Mouse (Mus musculus): ENCODE measurements at regions not wholly inside any gene's neighbourhood (a gene's known extent, or its start where the extent isn't known, plus 50 kb on each side); places are given as distances from the start of the nearest gene placed in this dataset.

GRCm38 (mm10) chr17:9929448-9930088 is 260.1 kb upstream of the Pabpc6 start:
- TF ChIP-seq TBP (conservative IDR thresholded peaks at IDR 0.05; ENCODE audit: low read depth, low read length) = no peak
- no peak for TF ChIP-seq POLR2A (IDR thresholded peaks at IDR 0.05; ENCODE audit: low read depth, low read length)
- no peak for TF ChIP-seq MAZ (IDR thresholded peaks at IDR 0.05; ENCODE audit: low read depth, low read length)
- TF ChIP-seq ZC3H11A (IDR thresholded peaks at IDR 0.05; ENCODE audit: low read depth, low read length) = no peak
- TF ChIP-seq TCF12 (IDR thresholded peaks at IDR 0.05; ENCODE audit: low read depth, low read length) = no peak
- TF ChIP-seq CTCF (conservative IDR thresholded peaks at IDR 0.05 in 1 of 2, IDR thresholded peaks at IDR 0.05 in 1 of 2; ENCODE audit: low read depth in 2 of 2, low read length in 2 of 2) = no peak
- TF ChIP-seq NELFE (IDR thresholded peaks at IDR 0.05; ENCODE audit: low read depth, low read length) = no peak
- TF ChIP-seq ZNF384 (IDR thresholded peaks at IDR 0.05; ENCODE audit: low read depth, low read length) = no peak
- TF ChIP-seq GABPA (IDR thresholded peaks at IDR 0.05; ENCODE audit: insufficient replicate concordance, low read depth, low read length) = no peak
- TF ChIP-seq MAFK (IDR thresholded peaks at IDR 0.05; ENCODE audit: insufficient replicate concordance, low read length) = no peak
- TF ChIP-seq E2F4 (IDR thresholded peaks at IDR 0.05; ENCODE audit: insufficient replicate concordance, low read depth, low read length) = no peak
- no peak for TF ChIP-seq RCOR1 (conservative IDR thresholded peaks at IDR 0.05; ENCODE audit: low read depth, low read length)
- no peak for TF ChIP-seq HCFC1 (IDR thresholded peaks at IDR 0.05; ENCODE audit: low read depth, low read length)
